Mouse (Mus musculus) stomach, embryonic 15.5 days (tissue): ENCODE data around the gene Sipa1l3. TPM values are rescaled to one million over a fixed set of nuclear protein-coding genes. Genes with fewer than 3 reads are reported as not detected.

Source experiments
- ATAC-seq: fragments of 200-750 bp; cut with Nextera tagmentation; 2 replicates; pipeline ENCODE4 v1.8.0; 2017; ENCODE audit warnings: low read depth, moderate number of reproducible peaks, moderate TSS enrichment; ENCODE audit not compliant: insufficient read depth, low FRiP score
- H3K27ac ChIP-seq: fragments of 300-500 bp; sonication (generic); 2 replicates; pipeline ENCODE4 v1.5.1; 2015; ENCODE audit warnings: mild to moderate bottlenecking, inconsistent platforms
- H3K27me3 ChIP-seq: fragments of 300-500 bp; sonication (generic); replicated peaks from 2 replicates; pipeline ENCODE4 v1.6.1; 2015; ENCODE audit warnings: inconsistent platforms
- H3K36me3 ChIP-seq: fragments of 300-500 bp; sonication (generic); 2 replicates; pipeline ENCODE4 v1.6.1; 2015; ENCODE audit warnings: inconsistent platforms
- H3K4me1 ChIP-seq: fragments of 300-500 bp; sonication (generic); 2 replicates; pipeline ENCODE4 v1.6.1; 2015; ENCODE audit warnings: inconsistent platforms
- H3K4me2 ChIP-seq: fragments of 300-500 bp; sonication (generic); 2 replicates; pipeline ENCODE4 v1.6.1; 2015; ENCODE audit warnings: mild to moderate bottlenecking, inconsistent platforms
- H3K4me3 ChIP-seq: fragments of 300-500 bp; sonication (generic); replicated peaks from 2 replicates; pipeline ENCODE4 v1.5.1; 2015; ENCODE audit warnings: inconsistent platforms
- H3K9ac ChIP-seq: fragments of 300-500 bp; sonication (generic); 2 replicates; pipeline ENCODE4 v1.6.1; 2015; ENCODE audit warnings: inconsistent platforms
- H3K9me3 ChIP-seq: fragments of 300-500 bp; sonication (generic); 2 replicates; pipeline ENCODE4 v1.6.1; 2016; ENCODE audit warnings: inconsistent platforms
- WGBS: fragments of 180-500 bp; shearing (Covaris S2); methylation state at CpG from one replicate; pipeline ENCODE4 v1.1.7; 2015; 5-methylcytosine and 5-hydroxymethylcytosine counted together
- polyA plus RNA-seq: library from polyadenylated mRNA; unstranded; fragments of >200 nt; fragmentation: Nextera tagmentation; extraction: Ambion mirVana; gene quantifications from 2 replicates; pipeline ENCODE4 v1.2.1, GENCODE M21; 2015

Sipa1l3 gene
- polyA plus RNA-seq, 1 experiment from 2014 or later = 22.0 TPM

DNA sequence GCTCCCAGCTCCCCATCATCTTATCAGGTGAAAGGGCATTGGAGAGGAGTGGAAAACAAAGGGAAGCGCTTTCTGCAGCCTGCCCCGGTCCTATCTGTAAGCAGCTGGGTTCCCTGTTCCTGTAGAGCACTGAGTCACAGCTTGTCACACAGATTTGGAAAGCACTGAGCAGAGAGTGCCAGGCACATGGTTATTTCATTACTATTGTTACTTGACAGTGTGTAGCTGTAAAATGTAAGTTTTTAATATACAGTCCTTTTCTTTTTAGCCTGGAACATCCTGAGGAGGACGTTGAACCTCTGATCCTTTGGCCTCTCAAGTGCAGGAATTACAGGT is 96.6 kb downstream of the Sipa1l3 start:
- Histone ChIP-seq H3K4me3 (no peak overlapping the region), H3K9ac (no peak overlapping the region), H3K4me2 (no peak overlapping the region), H3K27me3 (no peaks in the 10 kb centered on the region), H3K36me3 (no peaks in the 10 kb centered on the region), H3K4me1 (peaks cover 52% of the 10 kb centered on the region), H3K9me3 (no peaks in the 10 kb centered on the region), H3K27ac (no peak overlapping the region)
- 49% methylated on average over 3 of the region's 3 CpGs for WGBS
- no peak for ATAC-seq

DNA sequence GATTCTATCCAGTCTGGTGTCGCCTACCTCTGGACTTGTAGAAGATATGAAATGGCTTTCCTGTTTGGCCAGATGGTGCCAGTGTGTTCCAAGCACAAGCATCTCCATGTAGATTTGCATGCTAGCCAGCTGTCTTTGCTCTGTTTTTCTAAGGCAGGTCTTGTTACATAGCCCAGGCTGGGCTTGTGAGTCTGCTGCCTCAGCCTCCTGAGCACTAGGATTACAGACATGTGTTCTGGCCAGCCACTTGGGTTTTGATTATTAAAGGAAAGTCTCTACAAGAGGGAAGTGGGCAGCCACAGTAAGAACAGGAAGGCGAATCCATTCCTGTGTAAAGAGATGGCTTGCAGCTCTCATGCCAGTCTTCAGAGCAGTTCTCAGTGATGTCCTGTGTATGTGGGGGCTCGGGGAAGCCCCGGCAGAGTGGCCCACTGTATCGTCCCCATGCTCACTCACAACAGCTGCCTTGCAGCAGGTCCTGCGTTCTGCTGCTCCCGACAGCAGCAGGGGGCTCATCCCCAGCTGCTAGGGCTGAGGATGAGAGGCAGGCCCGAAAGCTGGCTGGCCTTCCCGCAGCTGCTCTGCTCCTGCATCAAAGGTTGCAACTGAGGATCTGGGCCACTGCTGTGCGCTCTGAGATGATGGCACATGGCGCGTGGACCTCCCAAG is 97.1 kb downstream of the Sipa1l3 start:
- Histone ChIP-seq H3K36me3 (no peaks in the 10 kb centered on the region), H3K27ac (no peak overlapping the region), H3K9ac (no peak overlapping the region), H3K27me3 (no peaks in the 10 kb centered on the region), H3K4me2 (no peak overlapping the region), H3K4me1 (peaks cover 53% of the 10 kb centered on the region), H3K9me3 (no peaks in the 10 kb centered on the region), H3K4me3 (no peak overlapping the region)
- ATAC-seq = no peak
- 48% methylated on average over 12 of the region's 12 CpGs for WGBS

DNA sequence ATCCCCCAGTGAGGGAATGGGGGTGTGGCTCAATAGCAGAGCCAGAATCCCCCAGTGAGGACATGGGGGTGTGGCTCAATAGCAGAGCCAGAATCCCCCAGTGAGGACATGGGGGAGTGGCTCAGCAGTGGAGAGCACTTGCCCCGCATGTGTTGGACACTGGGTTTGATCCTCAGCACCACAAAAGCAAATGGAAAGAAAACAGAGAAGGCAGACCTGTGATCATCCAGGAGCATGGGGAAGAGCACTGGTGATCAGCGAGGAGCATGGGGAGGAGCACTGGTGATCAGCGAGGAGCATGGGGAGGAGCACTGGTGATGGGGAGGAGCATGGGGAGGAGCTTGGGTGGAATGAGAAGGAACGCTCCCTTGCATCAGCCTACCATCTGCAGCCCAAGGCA is 98.6 kb downstream of the Sipa1l3 start:
- no peaks in the 10 kb centered on the region for H3K27me3 ChIP-seq
- 50% methylated on average over 4 of the region's 4 CpGs for WGBS

DNA sequence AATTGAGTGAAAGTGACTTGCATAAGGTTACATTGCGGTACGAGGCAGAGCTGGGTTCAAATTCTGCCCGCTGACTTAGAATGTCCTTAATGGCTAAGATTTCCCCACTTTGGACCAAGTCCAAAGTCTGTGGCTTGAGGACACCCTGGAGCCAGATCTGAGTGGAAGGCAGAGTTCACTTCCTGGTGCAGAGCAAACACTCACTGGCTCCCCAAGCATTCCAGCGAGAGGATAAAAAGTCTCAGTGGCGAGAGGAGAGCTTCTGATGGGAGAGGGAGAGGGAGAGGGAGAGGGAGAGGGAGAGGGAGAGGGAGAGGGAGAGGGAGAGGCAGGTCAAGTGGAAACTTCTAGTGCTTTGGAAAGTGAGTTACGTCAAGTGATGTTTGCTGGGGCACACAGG is 100.2 kb downstream of the Sipa1l3 start:
- Histone ChIP-seq H3K27me3 (no peaks in the 10 kb centered on the region), H3K9ac (no peak overlapping the region), H3K4me1 (peaks cover 29% of the 10 kb centered on the region), H3K9me3 (no peaks in the 10 kb centered on the region), H3K27ac (peak overlapping the region; percentile 44), H3K4me3 (no peak overlapping the region), H3K4me2 (no peak overlapping the region), H3K36me3 (no peaks in the 10 kb centered on the region)
- 52% methylated on average over 6 of the region's 6 CpGs for WGBS
- ATAC-seq = no peak

More for the DNA sequence above, 98.6 kb downstream of the Sipa1l3 start:
- no peak overlapping the region for H3K9ac ChIP-seq
- H3K36me3 ChIP-seq = no peaks in the 10 kb centered on the region
- no peak overlapping the region for H3K27ac ChIP-seq
- ATAC-seq = no peak
- peaks cover 38% of the 10 kb centered on the region for H3K4me1 ChIP-seq
- no peaks in the 10 kb centered on the region for H3K9me3 ChIP-seq
- H3K4me3 ChIP-seq = no peak overlapping the region
- H3K4me2 ChIP-seq = no peak overlapping the region

DNA sequence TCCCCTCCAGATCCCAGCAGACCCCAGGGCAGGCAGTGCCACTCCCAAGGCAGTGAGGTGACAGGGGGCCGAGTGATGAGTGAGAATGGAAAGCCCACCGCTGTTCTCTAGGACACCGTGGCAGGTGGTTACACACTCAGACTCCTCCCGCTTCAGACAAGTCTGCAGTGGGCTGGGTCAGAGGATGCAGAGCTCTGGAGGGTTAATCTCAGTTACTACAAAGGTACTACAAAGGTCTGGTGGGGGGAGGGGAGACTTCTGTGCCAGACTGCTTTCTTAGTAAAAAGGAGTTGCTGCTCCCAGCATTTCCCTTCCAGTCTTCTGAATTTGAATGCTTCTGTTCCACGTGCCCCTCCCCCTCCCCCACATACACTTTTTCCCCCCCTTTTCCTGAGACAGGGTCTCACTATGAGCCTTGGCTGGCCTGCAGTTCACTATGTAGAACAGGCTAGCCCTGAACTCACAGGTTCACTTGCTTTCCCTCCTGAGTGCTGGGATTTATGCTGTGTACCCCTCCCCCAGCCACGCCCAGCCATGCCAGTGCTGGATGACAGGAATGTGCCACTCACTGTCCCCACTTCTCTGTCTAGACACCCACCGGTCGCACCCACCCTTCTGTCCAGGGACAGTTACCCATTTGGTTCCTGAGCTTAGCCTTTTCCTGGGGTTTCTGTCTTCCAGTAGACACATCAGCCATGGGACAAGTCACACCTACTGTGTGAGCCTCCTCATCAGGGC is 100.9 kb downstream of the Sipa1l3 start:
- H3K9me3 ChIP-seq = no peaks in the 10 kb centered on the region
- WGBS = 49% methylated on average over 8 of the region's 8 CpGs
- H3K4me1 ChIP-seq = peaks cover 29% of the 10 kb centered on the region
- no peaks in the 10 kb centered on the region for H3K27me3 ChIP-seq
- no peak overlapping the region for H3K4me3 ChIP-seq
- peak overlapping the region; percentile 13; the same call in 1 of the 2 replicates for H3K27ac ChIP-seq
- H3K36me3 ChIP-seq = no peaks in the 10 kb centered on the region
- H3K4me2 ChIP-seq = no peak overlapping the region
- ATAC-seq = no peak
- H3K9ac ChIP-seq = no peak overlapping the region

DNA sequence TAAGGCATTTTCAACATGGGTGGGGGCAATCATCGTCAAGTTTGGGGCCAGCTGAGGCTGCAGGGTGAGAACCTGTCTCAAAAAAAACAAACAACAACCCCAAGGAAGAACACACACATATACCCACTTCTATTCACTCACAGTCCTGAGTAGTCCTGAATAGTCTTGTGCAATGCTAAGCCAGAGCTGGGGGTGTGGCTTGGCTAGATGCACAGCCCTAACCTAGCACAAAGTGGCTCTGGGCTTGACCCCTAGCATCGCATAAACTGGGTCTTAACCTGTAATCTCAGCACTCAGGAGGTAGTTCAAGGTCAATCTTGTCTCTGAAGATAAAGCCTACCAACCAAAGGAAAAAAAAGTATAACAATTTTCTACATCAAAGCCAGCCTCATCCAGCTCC is 101.5 kb downstream of the Sipa1l3 start:
- no peak overlapping the region for H3K27ac ChIP-seq
- no peak overlapping the region for H3K9ac ChIP-seq
- H3K4me1 ChIP-seq = peaks cover 30% of the 10 kb centered on the region
- H3K4me3 ChIP-seq = no peak overlapping the region
- no peaks in the 10 kb centered on the region for H3K36me3 ChIP-seq
- no peaks in the 10 kb centered on the region for H3K9me3 ChIP-seq
- no peak for ATAC-seq
- no peak overlapping the region for H3K4me2 ChIP-seq
- WGBS = 38% methylated on average over 2 of the region's 2 CpGs
- H3K27me3 ChIP-seq = no peaks in the 10 kb centered on the region

DNA sequence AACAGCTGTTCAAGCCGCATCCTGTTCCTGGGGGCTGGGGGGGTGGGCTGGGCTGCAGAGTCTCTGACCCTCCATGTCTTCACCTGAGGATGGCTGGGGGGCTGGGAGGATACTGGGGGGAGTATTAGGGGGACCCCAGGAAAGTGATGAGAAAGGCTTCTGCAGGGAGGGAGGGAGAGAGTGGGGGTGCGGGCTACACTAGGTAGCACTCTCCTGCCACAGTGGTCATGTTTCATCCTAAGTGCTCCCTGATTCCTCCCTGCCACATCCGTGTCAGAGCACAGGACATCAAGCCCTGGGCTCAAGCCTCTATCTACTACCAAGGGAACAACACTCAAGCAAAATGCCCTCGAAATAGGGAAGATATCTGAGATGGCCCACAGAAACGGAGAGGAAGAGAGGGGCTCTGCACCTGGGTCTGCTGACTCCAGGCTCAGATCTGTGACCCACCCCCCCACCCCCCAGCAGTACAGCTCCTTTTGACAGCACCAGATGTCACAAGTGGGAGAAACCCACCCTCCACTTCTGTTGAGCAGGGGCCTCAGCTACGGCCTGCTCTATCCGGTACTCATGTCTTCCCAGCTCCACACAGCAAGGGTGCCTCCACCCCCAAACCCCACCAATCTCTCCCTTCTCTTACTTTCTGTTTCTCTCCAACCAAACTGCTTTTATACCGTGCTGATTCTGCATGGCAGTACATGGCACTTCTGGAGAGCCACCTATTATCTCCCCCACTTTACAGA is 106.4 kb downstream of the Sipa1l3 start:
- peak; percentile 9; the same call in 1 of the 2 replicates for ATAC-seq
- H3K9ac ChIP-seq = no peak overlapping the region
- no peaks in the 10 kb centered on the region for H3K9me3 ChIP-seq
- no peaks in the 10 kb centered on the region for H3K36me3 ChIP-seq
- no peak overlapping the region for H3K4me2 ChIP-seq
- H3K4me1 ChIP-seq = peaks cover 23% of the 10 kb centered on the region
- no peak overlapping the region for H3K4me3 ChIP-seq
- H3K27ac ChIP-seq = peak overlapping the region; percentile 3; the same call in 1 of the 2 replicates
- no peaks in the 10 kb centered on the region for H3K27me3 ChIP-seq
- 60% methylated on average over 8 of the region's 8 CpGs for WGBS

DNA sequence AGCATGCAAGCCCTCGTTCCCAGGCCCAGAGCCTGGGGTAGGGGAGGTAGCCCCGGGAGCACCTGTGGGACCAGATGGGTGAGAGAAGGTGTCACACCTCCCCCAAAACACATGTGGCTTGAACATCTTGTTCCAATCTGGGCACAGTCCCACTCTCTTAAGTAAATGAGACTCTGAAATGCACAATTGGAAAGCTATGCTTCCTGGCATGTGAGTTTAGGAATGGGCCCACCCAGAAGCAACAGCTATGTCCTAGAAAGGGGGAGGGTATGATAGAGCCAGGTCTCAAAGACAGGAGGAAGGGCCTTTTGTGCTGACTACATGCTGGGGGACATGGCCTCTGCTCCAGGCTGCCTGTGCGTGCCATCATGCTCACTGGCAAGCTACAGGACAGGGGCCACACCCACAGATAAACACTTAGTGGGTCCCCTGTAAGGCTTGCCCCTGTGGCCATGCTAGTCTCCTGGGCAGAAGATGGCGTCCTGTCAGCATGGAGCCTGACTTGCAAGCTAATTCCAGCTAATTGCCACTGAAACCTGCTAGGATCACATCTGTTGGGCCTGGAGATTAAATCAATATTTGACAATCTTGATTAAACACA is 107.1 kb downstream of the Sipa1l3 start:
- H3K27ac ChIP-seq = peak overlapping the region; percentile 64
- no peak overlapping the region for H3K4me2 ChIP-seq
- ATAC-seq = peak; percentile 64
- H3K9me3 ChIP-seq = no peaks in the 10 kb centered on the region
- H3K4me1 ChIP-seq = peaks cover 19% of the 10 kb centered on the region
- no peaks in the 10 kb centered on the region for H3K36me3 ChIP-seq
- H3K27me3 ChIP-seq = no peaks in the 10 kb centered on the region
- no peak overlapping the region for H3K4me3 ChIP-seq
- no peak overlapping the region for H3K9ac ChIP-seq
- 44% methylated on average over 4 of the region's 4 CpGs for WGBS

DNA sequence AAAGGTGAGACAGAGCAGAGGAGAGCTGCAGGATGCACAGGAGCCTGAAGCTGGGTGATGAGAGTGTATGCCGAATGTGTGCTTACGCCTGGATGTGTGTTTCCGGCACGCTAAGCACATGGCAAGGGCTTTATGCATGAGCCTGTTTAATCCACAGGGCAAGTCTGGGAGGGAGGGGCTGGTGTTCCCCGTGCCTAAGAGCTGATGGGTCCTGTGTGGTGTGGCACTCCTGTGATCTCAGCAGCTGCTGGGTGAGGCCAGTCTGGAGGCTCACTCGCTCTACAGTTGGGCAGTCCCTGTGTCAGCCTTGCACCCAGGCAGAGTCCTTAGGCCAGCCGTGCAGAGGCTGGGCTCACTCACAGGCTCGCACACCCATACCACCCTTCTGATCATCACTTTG is 108.0 kb downstream of the Sipa1l3 start:
- 77% methylated on average over 8 of the region's 8 CpGs for WGBS
- peak; percentile 23; the same call in 1 of the 2 replicates for ATAC-seq

DNA sequence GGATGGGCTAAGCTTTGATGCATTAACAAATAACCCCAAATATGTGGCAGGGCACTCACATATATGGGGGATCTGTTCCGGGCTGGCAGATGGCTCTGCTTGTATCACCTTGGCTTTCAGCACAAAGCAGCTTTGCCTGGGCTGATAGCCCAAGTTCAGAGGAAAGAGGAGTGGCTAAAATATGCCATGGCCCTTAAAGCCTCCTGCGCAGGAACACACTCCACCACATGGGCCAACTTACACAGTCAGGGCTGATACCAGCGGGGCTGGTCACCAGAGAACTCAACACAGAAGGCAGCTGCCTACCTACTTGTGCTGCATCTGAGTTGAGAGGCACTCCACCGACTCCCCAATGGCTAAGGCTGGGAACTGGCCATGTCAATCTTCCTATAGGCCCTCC is 111.6 kb downstream of the Sipa1l3 start:
- Histone ChIP-seq H3K4me2 (no peak overlapping the region), H3K9me3 (no peaks in the 10 kb centered on the region), H3K27me3 (no peaks in the 10 kb centered on the region), H3K4me1 (peaks cover 17% of the 10 kb centered on the region), H3K4me3 (no peak overlapping the region), H3K36me3 (0 out of 2 replicates have a peak, but pooled peaks cover 3% of the 10 kb centered on the region), H3K9ac (no peak overlapping the region), H3K27ac (no peak overlapping the region)
- 83% methylated on average over 4 of the region's 4 CpGs for WGBS
- ATAC-seq = no peak

More for the DNA sequence above, 108.0 kb downstream of the Sipa1l3 start:
- H3K27ac ChIP-seq = 0 out of 2 replicates have a peak overlapping the region, but pooled peaks have one; percentile 64
- no peaks in the 10 kb centered on the region for H3K27me3 ChIP-seq
- H3K4me1 ChIP-seq = peaks cover 19% of the 10 kb centered on the region
- H3K36me3 ChIP-seq = no peaks in the 10 kb centered on the region
- no peak overlapping the region for H3K4me2 ChIP-seq
- no peaks in the 10 kb centered on the region for H3K9me3 ChIP-seq
- no peak overlapping the region for H3K9ac ChIP-seq
- no peak overlapping the region for H3K4me3 ChIP-seq

DNA sequence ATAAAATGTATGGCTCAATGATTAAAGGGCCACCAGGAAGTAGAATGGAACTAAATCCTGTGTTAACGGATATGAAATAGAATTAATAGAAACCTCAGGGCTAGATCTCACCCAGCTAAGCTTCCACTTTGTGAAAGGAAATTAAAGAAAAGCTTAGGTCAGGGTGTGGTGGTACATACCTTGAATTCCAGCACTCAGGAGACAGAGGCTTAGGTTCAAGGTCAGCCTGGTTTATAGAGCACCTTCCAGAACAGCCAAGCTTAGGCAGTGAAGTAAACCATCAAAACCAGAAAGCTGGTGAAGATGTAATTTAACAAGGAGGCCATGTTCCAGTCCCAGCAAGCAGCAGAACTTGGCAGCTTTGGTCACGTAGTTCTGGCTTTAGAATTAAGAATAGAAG is 114.3 kb downstream of the Sipa1l3 start:
- H3K4me1 ChIP-seq = no peaks in the 10 kb centered on the region
- H3K36me3 ChIP-seq = peaks cover 22% of the 10 kb centered on the region
- no peak for ATAC-seq
- H3K4me3 ChIP-seq = no peak overlapping the region
- no peak overlapping the region for H3K4me2 ChIP-seq
- no peaks in the 10 kb centered on the region for H3K27me3 ChIP-seq
- H3K9ac ChIP-seq = no peak overlapping the region
- 84% methylated on average over 2 of the region's 2 CpGs for WGBS
- no peak overlapping the region for H3K27ac ChIP-seq
- H3K9me3 ChIP-seq = no peaks in the 10 kb centered on the region
